Mouse (Mus musculus) forebrain, postnatal 0 days (tissue): ENCODE data around the gene Ghitm. TPM values are rescaled to one million over a fixed set of nuclear protein-coding genes. Genes with fewer than 3 reads are reported as not detected.

Experiments used
- ATAC-seq: fragments of 200-750 bp; cut with Nextera tagmentation; 2 replicates; pipeline ENCODE4 v1.8.0; 2017; ENCODE audit warnings: mild to moderate bottlenecking, moderate library complexity
- DNase-seq: peaks from one replicate; pipeline ENCODE4 v3.0.0-alpha.2; 2015
- H3K27ac ChIP-seq: fragments of 300-500 bp; sonication (generic); 2 replicates; pipeline ENCODE4 v1.5.1; 2014; ENCODE audit warnings: low read depth, mild to moderate bottlenecking, antibody characterized with exemption, low read length, moderate library complexity, mixed read lengths
- H3K27me3 ChIP-seq: fragments of 300-500 bp; sonication (generic); 2 replicates; pipeline ENCODE4 v1.6.1; 2014; ENCODE audit warnings: mild to moderate bottlenecking, low read length, mixed read lengths; ENCODE audit not compliant: insufficient read depth
- H3K36me3 ChIP-seq: fragments of 300-500 bp; sonication (generic); 2 replicates; pipeline ENCODE4 v1.6.1; 2014; ENCODE audit warnings: mild to moderate bottlenecking, moderate library complexity; ENCODE audit not compliant: insufficient read depth
- H3K4me1 ChIP-seq: fragments of 300-500 bp; sonication (generic); 2 replicates; pipeline ENCODE4 v1.6.1; 2014; ENCODE audit warnings: antibody characterized with exemption; ENCODE audit not compliant: insufficient read depth
- H3K4me2 ChIP-seq: fragments of 300-500 bp; sonication (generic); 2 replicates; pipeline ENCODE4 v1.6.1; 2014; ENCODE audit warnings: low read depth, mild to moderate bottlenecking, moderate library complexity
- H3K4me3 ChIP-seq: fragments of 300-500 bp; sonication (generic); 2 replicates; pipeline ENCODE4 v1.5.1; 2014; ENCODE audit warnings: low read depth, low read length, mixed read lengths
- H3K9ac ChIP-seq: fragments of 300-500 bp; sonication (generic); 2 replicates; pipeline ENCODE4 v1.6.1; 2014; ENCODE audit warnings: mild to moderate bottlenecking
- H3K9me3 ChIP-seq: fragments of 300-500 bp; sonication (generic); 2 replicates; pipeline ENCODE4 v1.6.1; 2016; ENCODE audit warnings: low read length
- CTCF ChIP-seq: sonication (generic); IDR thresholded peaks from 2 replicates; pipeline ENCODE4 v1.5.1; 2016; ENCODE audit warnings: antibody characterized with exemption, control low read depth, low read depth
- WGBS: fragments of 180-500 bp; shearing (Covaris S2); extraction: QIAGEN DNeasy Blood & Tissue Kit; methylation state at CpG from one replicate; pipeline ENCODE4 v1.1.7; 2014; 5-methylcytosine and 5-hydroxymethylcytosine counted together
- polyA plus RNA-seq: library from polyadenylated mRNA; unstranded; fragments of >200 nt; fragmentation: Nextera tagmentation; extraction: Ambion mirVana; gene quantifications from 2 replicates; pipeline ENCODE4 v1.2.1, GENCODE M21; 2015
- total RNA-seq: library from RNA; depleted of rRNA; stranded (reverse); fragments of >200 nt; gene quantifications from 2 replicates; pipeline ENCODE4 v1.2.3, GENCODE M21; 2014

Ghitm gene
- total and polyA plus RNA-seq, 2 experiments from 2014 or later: 70.2 to 187 TPM

DNA sequence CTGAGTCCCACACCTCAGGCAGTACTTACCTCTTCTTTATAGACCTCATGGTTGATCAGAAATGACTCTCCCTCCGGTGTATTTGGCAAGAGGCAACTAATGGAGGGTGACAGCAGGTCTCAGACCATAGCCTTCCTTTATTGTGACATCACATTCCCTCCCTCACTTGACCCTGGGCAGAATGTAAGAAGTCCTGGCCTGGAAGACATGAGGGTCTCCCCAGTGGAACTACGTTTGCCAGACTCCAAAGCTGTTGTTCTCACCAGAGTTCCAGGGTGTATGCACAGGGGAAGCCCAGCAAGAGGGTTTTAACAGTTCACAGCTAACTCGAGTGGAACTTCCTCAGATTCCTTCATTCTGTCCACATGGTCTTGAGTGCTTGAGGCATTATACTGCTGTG, 21.1 kb downstream of the Ghitm start, which contains the start of gene 2610528A11Rik:
Gene 2610528A11Rik (minus strand): TSS at position 101 of the 400 bp plus-strand sequence.
- DNase-seq (no peak), ATAC-seq (no peak)
- Histone ChIP-seq H3K9ac (no peak within 1 kb of the TSS), H3K4me1 (no peaks in the 10 kb centered on the region), H3K27me3 (no peaks in the 10 kb centered on the region), H3K4me2 (no peak within 1 kb of the TSS), H3K4me3 (no peak within 1 kb of the TSS), H3K36me3 (no peaks in the 10 kb centered on the region; the same call in 1 of the 2 replicates), H3K9me3 (no peaks in the 10 kb centered on the region), H3K27ac (no peak within 1 kb of the TSS)
- no peak for TF ChIP-seq CTCF
- WGBS: 67% methylated on average over 3 of the region's 3 CpGs

DNA sequence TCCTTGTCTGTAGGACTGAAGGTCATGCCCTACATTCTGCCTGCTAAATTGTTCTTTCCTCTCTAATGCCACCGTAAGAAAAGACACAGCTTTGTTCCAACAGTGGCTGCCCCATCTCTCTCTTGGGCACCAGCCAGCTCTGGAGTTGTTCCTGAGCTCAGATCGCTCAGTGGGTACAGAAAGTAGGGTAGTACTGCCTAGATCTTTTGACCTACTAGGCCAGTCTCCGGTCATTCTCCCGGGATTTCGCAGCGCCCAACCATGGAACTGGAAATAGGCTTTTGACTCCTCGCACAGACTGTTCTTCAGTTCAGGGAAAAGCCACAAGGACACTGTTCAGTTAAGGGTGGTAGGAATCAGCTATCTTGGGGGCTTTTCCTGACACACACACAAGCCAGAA, 22.1 kb downstream of the Ghitm start:
- DNase-seq (no peak), ATAC-seq (no peak)
- Histone ChIP-seq H3K9me3 (no peaks in the 10 kb centered on the region), H3K36me3 (no peaks in the 10 kb centered on the region; the same call in 1 of the 2 replicates), H3K9ac (no peak overlapping the region), H3K27ac (no peak overlapping the region), H3K27me3 (no peaks in the 10 kb centered on the region), H3K4me2 (no peak overlapping the region), H3K4me1 (no peaks in the 10 kb centered on the region), H3K4me3 (no peak overlapping the region)
- no peak for TF ChIP-seq CTCF
- 90% methylated on average over 7 of the region's 7 CpGs for WGBS

DNA sequence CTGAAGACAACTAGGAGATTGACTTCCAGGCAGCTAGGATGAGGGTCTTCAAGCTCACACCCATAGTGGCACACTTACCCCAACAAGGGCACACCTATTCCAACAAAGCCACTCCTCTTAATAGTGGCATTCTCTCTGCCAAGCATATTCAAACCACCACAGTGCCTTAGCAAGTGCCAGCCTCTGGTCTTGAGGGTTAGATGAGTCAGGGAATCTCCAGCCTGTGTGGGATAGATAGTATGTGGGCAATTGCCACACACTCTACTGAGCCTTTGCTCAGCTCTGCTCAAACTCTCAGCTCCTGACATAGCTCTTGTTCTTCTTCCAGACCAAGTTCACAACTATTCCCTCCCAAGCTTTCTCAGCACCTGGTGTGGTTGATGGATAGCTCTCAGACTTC, 23.7 kb downstream of the Ghitm start:
- Histone ChIP-seq H3K27ac (no peak overlapping the region), H3K4me2 (no peak overlapping the region), H3K4me3 (no peak overlapping the region), H3K27me3 (no peaks in the 10 kb centered on the region), H3K4me1 (no peaks in the 10 kb centered on the region), H3K36me3 (no peaks in the 10 kb centered on the region), H3K9ac (no peak overlapping the region), H3K9me3 (no peaks in the 10 kb centered on the region)
- no peak for TF ChIP-seq CTCF
- ATAC-seq: no peak
- no peak for DNase-seq

DNA sequence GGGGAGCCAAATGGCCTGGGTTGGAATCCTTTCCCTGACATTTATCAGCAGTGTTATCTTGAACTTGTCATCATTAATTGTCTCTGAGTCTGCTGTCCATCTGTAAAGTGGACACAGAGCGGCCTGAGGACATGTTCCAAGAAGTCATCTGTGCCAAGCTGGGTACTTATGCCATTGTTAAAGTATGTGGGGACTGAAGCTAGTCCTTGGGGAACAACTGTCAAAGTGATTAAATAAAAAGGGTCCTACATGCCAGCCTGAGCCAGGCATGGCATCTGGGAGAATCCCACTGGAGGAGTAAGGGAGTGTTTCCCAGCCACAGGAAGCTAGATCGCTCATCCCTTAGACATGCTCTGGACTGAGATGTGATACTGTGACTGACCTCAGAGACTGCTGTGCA, 24.6 kb downstream of the Ghitm start:
- no peaks in the 10 kb centered on the region for H3K4me1 ChIP-seq
- no peak overlapping the region for H3K4me3 ChIP-seq
- no peaks in the 10 kb centered on the region for H3K36me3 ChIP-seq
- TF ChIP-seq CTCF: no peak
- no peak overlapping the region for H3K4me2 ChIP-seq
- H3K9me3 ChIP-seq: no peaks in the 10 kb centered on the region
- no peak overlapping the region for H3K27ac ChIP-seq
- no peak for DNase-seq
- H3K27me3 ChIP-seq: no peaks in the 10 kb centered on the region
- no peak overlapping the region for H3K9ac ChIP-seq
- WGBS: 90% methylated on average over 2 of the region's 2 CpGs
- ATAC-seq: no peak

DNA sequence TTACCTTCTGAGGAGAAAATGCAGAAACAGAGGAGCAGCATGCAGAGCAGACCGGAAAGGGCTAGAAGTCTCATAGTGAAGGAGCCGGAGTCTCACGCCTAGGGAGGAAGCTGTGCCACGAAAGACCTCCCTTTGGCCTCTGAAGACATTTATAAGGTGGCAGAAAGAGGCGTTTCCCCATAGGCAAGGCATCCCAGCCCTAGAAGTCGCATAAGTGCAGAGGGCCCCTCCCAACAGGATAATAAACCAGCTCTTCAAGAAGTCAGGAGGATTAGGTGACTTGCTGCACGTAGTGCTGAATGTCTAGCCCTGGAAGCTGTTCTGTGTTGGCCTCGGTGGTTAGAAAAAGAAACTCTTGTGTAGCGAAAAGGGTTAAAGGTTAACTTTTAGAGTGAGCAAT, 25.1 kb downstream of the Ghitm start:
- H3K9me3 ChIP-seq: no peaks in the 10 kb centered on the region
- DNase-seq: no peak
- no peak for TF ChIP-seq CTCF
- no peak overlapping the region for H3K4me2 ChIP-seq
- H3K27me3 ChIP-seq: no peaks in the 10 kb centered on the region
- H3K27ac ChIP-seq: no peak overlapping the region
- H3K4me3 ChIP-seq: no peak overlapping the region
- H3K36me3 ChIP-seq: no peaks in the 10 kb centered on the region
- no peak overlapping the region for H3K9ac ChIP-seq
- H3K4me1 ChIP-seq: no peaks in the 10 kb centered on the region
- 74% methylated on average over 9 of the region's 9 CpGs for WGBS
- ATAC-seq: no peak

DNA sequence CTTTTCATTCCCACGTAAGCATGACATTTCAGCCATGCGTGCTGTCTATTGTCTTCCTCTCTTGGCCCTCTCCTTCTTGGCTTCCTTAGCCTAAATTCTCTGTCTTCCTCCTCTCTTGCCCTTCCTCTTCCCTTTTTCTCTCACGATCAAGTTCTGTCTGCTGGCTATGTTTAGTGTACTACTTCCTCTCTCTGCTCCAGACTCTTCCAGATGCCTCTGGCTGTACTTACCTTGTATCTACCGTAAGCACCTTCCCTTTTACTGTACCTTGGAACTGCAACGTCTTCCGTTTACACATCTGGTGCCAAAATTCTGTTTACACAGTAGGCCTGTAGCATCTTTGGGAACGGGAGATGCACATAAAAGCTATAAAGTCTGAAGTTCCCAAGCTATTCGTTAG, 25.6 kb downstream of the Ghitm start:
- no peak for TF ChIP-seq CTCF
- Histone ChIP-seq H3K9me3 (no peaks in the 10 kb centered on the region), H3K27ac (no peak overlapping the region), H3K9ac (no peak overlapping the region), H3K36me3 (no peaks in the 10 kb centered on the region), H3K4me2 (no peak overlapping the region), H3K27me3 (no peaks in the 10 kb centered on the region), H3K4me1 (no peaks in the 10 kb centered on the region), H3K4me3 (no peak overlapping the region)
- ATAC-seq (no peak), DNase-seq (no peak)
- 87% methylated on average over 8 of the region's 8 CpGs for WGBS

DNA sequence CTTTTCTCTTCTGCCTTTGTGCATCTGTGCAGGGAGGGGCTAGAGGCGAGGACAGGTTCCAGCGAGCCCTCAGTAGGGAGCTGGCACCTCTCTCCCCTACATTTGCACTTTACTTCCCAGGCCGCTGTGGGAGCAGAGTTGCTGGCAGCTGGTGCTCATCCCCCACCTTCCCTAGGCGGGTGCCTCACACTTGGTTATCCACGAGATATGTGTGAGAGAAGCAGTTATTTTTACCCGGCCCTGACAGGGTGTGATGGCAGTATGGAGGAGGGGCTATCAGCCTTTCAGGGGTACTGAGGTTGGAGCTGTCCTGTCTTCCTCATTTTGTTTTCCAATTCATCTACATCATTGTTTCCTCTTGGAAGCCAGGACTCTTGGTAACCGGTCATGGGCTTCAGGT, 29.2 kb downstream of the Ghitm start:
- ATAC-seq: peak; percentile 69
- H3K36me3 ChIP-seq: no peaks in the 10 kb centered on the region
- no peaks in the 10 kb centered on the region for H3K9me3 ChIP-seq
- no peak overlapping the region for H3K4me2 ChIP-seq
- H3K27ac ChIP-seq: no peak overlapping the region
- H3K9ac ChIP-seq: no peak overlapping the region
- no peak for TF ChIP-seq CTCF
- WGBS: 33% methylated on average over 7 of the region's 7 CpGs
- no peaks in the 10 kb centered on the region for H3K27me3 ChIP-seq
- H3K4me1 ChIP-seq: no peaks in the 10 kb centered on the region
- no peak for DNase-seq
- H3K4me3 ChIP-seq: no peak overlapping the region

DNA sequence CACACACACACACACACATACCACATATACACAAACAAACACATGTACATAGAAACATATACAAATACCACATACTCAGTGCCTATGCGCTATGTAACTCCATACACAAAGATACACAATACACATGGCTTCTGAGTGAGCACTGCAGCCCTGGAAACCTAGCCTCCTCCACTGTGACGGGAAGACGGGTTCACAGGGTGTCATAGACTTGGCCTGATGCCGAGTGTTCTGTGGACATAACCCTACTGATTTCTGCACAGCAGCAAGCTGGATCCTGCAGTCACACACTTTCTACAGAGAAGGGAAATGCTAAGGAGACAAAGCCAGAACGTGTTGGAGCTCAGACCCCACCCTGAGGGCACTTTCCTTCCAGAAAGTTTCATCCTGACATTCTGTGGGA, 30.3 kb downstream of the Ghitm start:
- Histone ChIP-seq H3K27ac (no peak overlapping the region), H3K9me3 (no peaks in the 10 kb centered on the region), H3K9ac (no peak overlapping the region), H3K36me3 (no peaks in the 10 kb centered on the region), H3K27me3 (no peaks in the 10 kb centered on the region), H3K4me1 (no peaks in the 10 kb centered on the region), H3K4me3 (no peak overlapping the region), H3K4me2 (no peak overlapping the region)
- no peak for TF ChIP-seq CTCF
- peak; percentile 15 for DNase-seq
- ATAC-seq: peak; percentile 12; the same call in 1 of the 2 replicates
- WGBS: 60% methylated on average over 5 of the region's 5 CpGs
